Mouse (Mus musculus): ENCODE results near the gene Adamts17.
A peak's percentile ranks its signal among the peaks of the same experiment; 100 is the strongest.

Gene Adamts17

DNA sequence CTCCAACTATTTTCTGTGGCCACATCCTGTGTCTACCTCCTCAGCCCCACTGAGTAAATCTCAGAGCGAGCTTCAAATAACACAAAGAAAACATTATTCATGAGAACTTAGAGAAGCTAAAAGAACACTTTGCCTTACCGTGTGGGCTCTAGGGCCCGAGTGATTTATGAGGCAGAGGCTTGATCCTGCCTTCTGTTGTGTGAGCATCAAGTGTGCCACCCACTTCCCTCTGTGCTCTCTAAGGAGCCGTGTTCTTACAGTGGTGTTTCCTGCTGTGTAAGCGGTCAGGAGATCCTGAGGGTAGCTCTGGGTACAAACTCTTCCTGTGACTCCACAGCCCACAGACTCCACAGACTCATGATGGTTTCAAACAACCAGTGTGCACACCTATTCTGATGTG lies 35.7 kb upstream of the Adamts17 start:
- Histone ChIP-seq H3K9me3 (ENCODE audit: low read length) (no peaks in the 10 kb centered on the region), H3K4me3 (replicated peaks; ENCODE audit: low read length) (no peak overlapping the region), H3K27me3 (ENCODE audit: insufficient read depth, low read length) (no peaks in the 10 kb centered on the region), H3K36me3 (ENCODE audit: insufficient read depth, low read length) (no peaks in the 10 kb centered on the region), H3K4me1 (replicated peaks; ENCODE audit: low read depth, low read length) (no peaks in the 10 kb centered on the region)
- TF ChIP-seq NANOG (IDR thresholded peaks at IDR 0.05; ENCODE audit: borderline replicate concordance, low read length): no peak
- TF ChIP-seq POU5F1 (IDR thresholded peaks at IDR 0.05; ENCODE audit: borderline replicate concordance, low read length): no peak
- TF ChIP-seq CTCF (conservative IDR thresholded peaks at IDR 0.05; ENCODE audit: low read length): no peak

- Histone ChIP-seq H3K27me3 (ENCODE audit: insufficient read depth, low read length) (no peaks in the 10 kb centered on the region), H3K9me3 (ENCODE audit: low read length) (peaks cover 4% of the 10 kb centered on the region; the same call in 1 of the 2 replicates), H3K4me3 (replicated peaks; ENCODE audit: low read length) (no peak overlapping the region), H3K36me3 (ENCODE audit: insufficient read depth, low read length) (no peaks in the 10 kb centered on the region), H3K4me1 (replicated peaks; ENCODE audit: low read depth, low read length) (no peaks in the 10 kb centered on the region)
- no peak for TF ChIP-seq CTCF (conservative IDR thresholded peaks at IDR 0.05; ENCODE audit: low read length)
Observed at GRCm38 (mm10) chr7:66806801-66807200, 32.7 kb upstream of the Adamts17 start.

GRCm38 (mm10) chr7:66810436-66810835 lies 29.1 kb upstream of the Adamts17 start:
- Histone ChIP-seq H3K36me3 (ENCODE audit: insufficient read depth, low read length) (no peaks in the 10 kb centered on the region), H3K4me1 (replicated peaks; ENCODE audit: low read depth, low read length) (no peaks in the 10 kb centered on the region), H3K4me3 (replicated peaks; ENCODE audit: low read length) (no peak overlapping the region), H3K9me3 (ENCODE audit: low read length) (peaks cover 4% of the 10 kb centered on the region; the same call in 1 of the 2 replicates), H3K27me3 (ENCODE audit: insufficient read depth, low read length) (no peaks in the 10 kb centered on the region)
- TF ChIP-seq NANOG (IDR thresholded peaks at IDR 0.05; ENCODE audit: borderline replicate concordance, low read length) (no peak), CTCF (conservative IDR thresholded peaks at IDR 0.05; ENCODE audit: low read length) (no peak), POU5F1 (IDR thresholded peaks at IDR 0.05; ENCODE audit: borderline replicate concordance, low read length) (no peak)

DNA sequence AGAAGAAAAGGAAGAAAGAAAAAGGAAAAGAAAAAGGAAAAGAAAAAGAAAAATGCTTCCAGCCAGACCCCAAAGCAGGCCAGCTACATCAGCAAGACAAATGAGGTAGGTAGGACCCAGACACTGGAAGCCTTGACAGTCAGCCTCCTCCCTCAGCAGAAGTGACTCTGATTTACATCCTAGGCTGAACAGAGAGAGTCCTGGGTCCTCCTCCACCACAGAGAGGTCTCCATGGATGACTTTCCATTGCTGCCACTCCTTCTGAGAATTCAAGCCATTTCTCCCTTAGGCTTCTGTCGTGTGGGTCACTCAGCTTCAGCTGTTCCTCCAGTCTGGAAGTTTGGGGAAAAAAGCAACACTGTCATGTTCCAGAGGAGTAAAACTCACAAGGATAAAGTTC lies 28.2 kb upstream of the Adamts17 start:
- Histone ChIP-seq H3K9me3 (ENCODE audit: low read length) (peaks cover 4% of the 10 kb centered on the region; the same call in 1 of the 2 replicates), H3K4me3 (replicated peaks; ENCODE audit: low read length) (no peak overlapping the region), H3K4me1 (replicated peaks; ENCODE audit: low read depth, low read length) (no peaks in the 10 kb centered on the region), H3K36me3 (ENCODE audit: insufficient read depth, low read length) (no peaks in the 10 kb centered on the region), H3K27me3 (ENCODE audit: insufficient read depth, low read length) (no peaks in the 10 kb centered on the region)
- TF ChIP-seq CTCF (conservative IDR thresholded peaks at IDR 0.05; ENCODE audit: low read length) (no peak), POU5F1 (IDR thresholded peaks at IDR 0.05; ENCODE audit: borderline replicate concordance, low read length) (no peak), NANOG (IDR thresholded peaks at IDR 0.05; ENCODE audit: borderline replicate concordance, low read length) (no peak)

GRCm38 (mm10) chr7:66812289-66812688 lies 27.2 kb upstream of the Adamts17 start:
- no peaks in the 10 kb centered on the region for H3K27me3 ChIP-seq (ENCODE audit: insufficient read depth, low read length)

GRCm38 (mm10) chr7:66812737-66813136 lies 26.8 kb upstream of the Adamts17 start:
- no peak for TF ChIP-seq CTCF (conservative IDR thresholded peaks at IDR 0.05; ENCODE audit: low read length)
- no peak for TF ChIP-seq POU5F1 (IDR thresholded peaks at IDR 0.05; ENCODE audit: borderline replicate concordance, low read length)
- no peak for TF ChIP-seq NANOG (IDR thresholded peaks at IDR 0.05; ENCODE audit: borderline replicate concordance, low read length)
- Histone ChIP-seq H3K9me3 (ENCODE audit: low read length) (peaks cover 4% of the 10 kb centered on the region; the same call in 1 of the 2 replicates), H3K36me3 (ENCODE audit: insufficient read depth, low read length) (no peaks in the 10 kb centered on the region), H3K27me3 (ENCODE audit: insufficient read depth, low read length) (no peaks in the 10 kb centered on the region), H3K4me1 (replicated peaks; ENCODE audit: low read depth, low read length) (no peaks in the 10 kb centered on the region), H3K4me3 (replicated peaks; ENCODE audit: low read length) (no peak overlapping the region)

More at GRCm38 (mm10) chr7:66812289-66812688, 27.2 kb upstream of the Adamts17 start:
- Histone ChIP-seq H3K4me1 (replicated peaks; ENCODE audit: low read depth, low read length) (no peaks in the 10 kb centered on the region), H3K9me3 (ENCODE audit: low read length) (peaks cover 4% of the 10 kb centered on the region; the same call in 1 of the 2 replicates), H3K4me3 (replicated peaks; ENCODE audit: low read length) (no peak overlapping the region), H3K36me3 (ENCODE audit: insufficient read depth, low read length) (no peaks in the 10 kb centered on the region)
- TF ChIP-seq NANOG (IDR thresholded peaks at IDR 0.05; ENCODE audit: borderline replicate concordance, low read length) (no peak), CTCF (conservative IDR thresholded peaks at IDR 0.05; ENCODE audit: low read length) (no peak), POU5F1 (IDR thresholded peaks at IDR 0.05; ENCODE audit: borderline replicate concordance, low read length) (no peak)

GRCm38 (mm10) chr7:66813172-66813571 lies 26.4 kb upstream of the Adamts17 start:
- no peak overlapping the region for H3K4me3 ChIP-seq (replicated peaks; ENCODE audit: low read length)
- no peaks in the 10 kb centered on the region for H3K36me3 ChIP-seq (ENCODE audit: insufficient read depth, low read length)
- peaks cover 4% of the 10 kb centered on the region; the same call in 1 of the 2 replicates for H3K9me3 ChIP-seq (ENCODE audit: low read length)
- H3K4me1 ChIP-seq (replicated peaks; ENCODE audit: low read depth, low read length): no peaks in the 10 kb centered on the region
- TF ChIP-seq NANOG (IDR thresholded peaks at IDR 0.05; ENCODE audit: borderline replicate concordance, low read length) (no peak), CTCF (conservative IDR thresholded peaks at IDR 0.05; ENCODE audit: low read length) (no peak), POU5F1 (IDR thresholded peaks at IDR 0.05; ENCODE audit: borderline replicate concordance, low read length) (no peak)
- no peaks in the 10 kb centered on the region for H3K27me3 ChIP-seq (ENCODE audit: insufficient read depth, low read length)

DNA sequence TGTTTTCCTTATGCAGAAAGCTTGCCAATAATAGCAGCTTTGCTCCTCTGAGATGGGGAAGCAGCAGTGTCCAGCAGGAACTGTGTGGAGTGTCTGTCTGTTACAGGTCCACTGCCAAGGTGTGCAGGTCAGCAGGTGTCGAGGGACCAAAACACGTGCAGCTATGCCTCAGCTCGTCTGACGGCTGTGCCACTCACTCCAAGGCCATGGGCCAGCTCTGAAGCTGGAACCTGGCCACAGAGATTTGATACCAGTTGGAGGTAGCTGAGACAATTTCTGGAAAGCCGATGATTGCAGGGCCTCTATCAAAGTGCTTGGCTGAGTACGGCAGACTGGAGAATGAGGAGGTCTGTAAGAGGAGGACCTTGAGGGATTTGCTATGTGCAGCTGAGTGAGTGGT lies 24.0 kb upstream of the Adamts17 start:
- no peaks in the 10 kb centered on the region for H3K36me3 ChIP-seq (ENCODE audit: insufficient read depth, low read length)
- no peaks in the 10 kb centered on the region for H3K9me3 ChIP-seq (ENCODE audit: low read length)
- H3K27me3 ChIP-seq (ENCODE audit: insufficient read depth, low read length): no peaks in the 10 kb centered on the region
- no peaks in the 10 kb centered on the region for H3K4me1 ChIP-seq (replicated peaks; ENCODE audit: low read depth, low read length)
- no peak overlapping the region for H3K4me3 ChIP-seq (replicated peaks; ENCODE audit: low read length)
- TF ChIP-seq NANOG (IDR thresholded peaks at IDR 0.05; ENCODE audit: borderline replicate concordance, low read length): no peak

- no peaks in the 10 kb centered on the region for H3K36me3 ChIP-seq (ENCODE audit: insufficient read depth, low read length)
- TF ChIP-seq CTCF (conservative IDR thresholded peaks at IDR 0.05; ENCODE audit: low read length) (peak; percentile 90), POU5F1 (IDR thresholded peaks at IDR 0.05; ENCODE audit: borderline replicate concordance, low read length) (no peak)
- no peak overlapping the region for H3K4me3 ChIP-seq (replicated peaks; ENCODE audit: low read length)
- no peaks in the 10 kb centered on the region for H3K4me1 ChIP-seq (replicated peaks; ENCODE audit: low read depth, low read length)
- no peaks in the 10 kb centered on the region for H3K9me3 ChIP-seq (ENCODE audit: low read length)
- no peaks in the 10 kb centered on the region for H3K27me3 ChIP-seq (ENCODE audit: insufficient read depth, low read length)
Observed at GRCm38 (mm10) chr7:66820034-66820433, 19.5 kb upstream of the Adamts17 start.

Data from E14TG2a.4 (cell line).